Mouse (Mus musculus): ENCODE results near the gene Tnfaip1.
"Not testable (repeated sequence)": the region's sequence is repeated elsewhere in the genome, so short reads cannot be mapped to it uniquely, and the experiment has no call there.

Tnfaip1 gene

DNA sequence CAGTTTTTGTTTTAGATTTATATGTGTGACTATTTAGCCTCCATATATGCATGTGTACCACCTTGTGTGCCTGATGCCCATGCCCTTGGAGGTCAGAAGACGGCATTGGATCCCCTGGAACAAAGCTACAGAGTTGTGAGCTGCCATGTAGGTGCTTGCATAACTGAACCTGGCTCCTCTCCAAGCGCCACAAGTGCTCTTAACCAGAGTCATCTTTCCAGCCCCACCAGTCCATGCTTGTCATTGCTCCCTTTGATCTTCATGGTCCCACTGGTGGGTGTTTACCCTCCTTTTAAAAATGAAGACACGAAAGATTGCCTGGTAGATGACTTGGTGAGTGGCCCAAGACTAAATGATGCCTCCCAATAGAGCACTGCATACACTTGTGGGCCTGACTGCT, 4.2 kb upstream of the Tnfaip1 start:
- DNase-seq (ENCODE audit: low spot score in 2 of 2): no peak

DNA sequence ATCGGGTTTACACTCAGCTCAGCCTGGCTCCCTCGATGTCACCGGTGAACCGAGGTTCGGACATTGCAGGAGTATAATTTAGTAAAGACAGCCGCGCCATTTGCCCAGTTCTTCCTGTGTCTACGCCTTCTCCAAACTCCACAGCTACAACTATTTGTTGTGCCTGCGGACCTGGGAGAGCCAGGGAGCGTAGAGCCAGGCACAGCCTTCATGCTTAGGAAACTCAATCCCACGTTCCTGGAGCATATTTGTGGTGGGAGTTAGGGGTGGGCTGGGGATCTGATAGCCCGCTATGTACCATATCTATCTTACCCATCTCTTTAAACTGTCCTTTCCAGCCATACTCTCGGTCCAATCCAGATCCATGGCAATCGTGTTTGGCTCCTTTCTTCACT, 555 bp upstream of the Tnfaip1 start:
- no peak for DNase-seq (ENCODE audit: low spot score in 2 of 2)

DNA sequence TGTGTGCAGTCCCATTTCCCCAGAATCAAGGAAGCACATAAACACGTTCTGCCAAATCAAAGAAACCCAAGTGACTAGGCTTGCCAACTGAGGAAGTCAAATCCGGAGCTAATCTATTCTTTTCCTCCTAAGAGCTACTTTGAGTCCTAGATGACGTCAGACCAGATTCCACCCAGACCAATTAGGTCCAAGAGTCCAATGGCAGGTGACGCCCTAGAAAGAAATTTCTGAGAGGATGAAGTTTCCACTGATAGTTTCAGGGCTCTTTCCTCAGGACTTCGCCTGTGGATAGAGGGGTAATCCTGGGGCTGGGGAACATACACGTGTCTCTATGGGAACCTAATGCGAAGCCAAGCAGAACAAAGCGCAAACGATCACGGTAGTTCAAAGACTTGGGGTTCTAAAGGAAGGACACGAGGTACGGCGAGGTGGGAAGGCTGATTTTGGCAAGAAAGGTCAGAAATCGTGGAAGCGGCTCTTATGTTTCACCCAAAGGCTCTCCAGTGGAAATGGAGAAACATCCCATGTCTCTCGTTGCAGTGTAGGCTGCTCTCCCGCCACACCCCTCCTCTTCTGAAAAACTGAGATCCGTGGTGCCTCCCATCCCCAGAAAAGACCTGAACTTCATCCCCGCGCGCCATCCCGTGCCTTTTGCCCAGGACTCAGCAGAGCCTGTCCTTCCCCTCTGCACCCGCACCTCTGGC, 604 bp downstream of the Tnfaip1 start:
- no peak for DNase-seq (ENCODE audit: low spot score in 2 of 2)

DNA sequence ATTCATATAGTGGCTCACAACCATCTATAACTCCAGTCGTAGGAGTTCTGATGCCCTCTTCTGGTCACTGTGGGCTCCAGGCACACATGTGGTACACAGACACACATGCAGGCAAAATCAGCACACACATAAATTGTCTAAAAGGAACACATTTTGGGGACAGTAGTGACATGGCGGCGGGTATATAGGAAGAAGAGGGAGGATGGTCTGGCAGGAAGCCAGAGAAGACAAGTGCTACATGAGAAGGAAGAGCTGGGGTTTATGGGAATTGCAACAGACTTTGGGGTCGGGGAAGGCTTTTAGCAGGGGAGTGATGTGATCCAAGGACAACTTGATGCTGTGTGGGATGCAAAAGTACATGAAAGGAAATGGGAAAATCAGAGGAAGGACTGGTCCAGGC, 1.6 kb downstream of the Tnfaip1 start:
- DNase-seq (ENCODE audit: low spot score in 2 of 2): no peak

DNA sequence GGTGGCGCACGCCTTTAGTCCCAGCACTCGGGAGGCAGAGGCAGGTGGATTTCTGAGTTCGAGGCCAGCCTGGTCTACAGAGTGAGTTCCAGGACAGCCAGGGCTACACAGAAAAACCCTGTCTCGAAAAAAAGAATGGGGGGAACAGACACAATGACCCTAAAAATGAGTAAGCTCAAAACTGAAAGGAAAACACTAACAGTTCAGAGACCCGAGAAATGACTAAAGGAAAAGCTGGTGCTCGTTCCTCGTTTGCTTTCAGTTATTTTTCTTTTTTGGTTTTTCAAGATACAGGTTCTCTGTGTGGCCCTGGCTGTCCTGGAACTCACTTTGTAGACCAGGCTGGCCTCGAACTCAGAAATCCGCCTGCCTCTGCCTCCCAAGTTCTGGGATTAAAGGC, 4.6 kb downstream of the Tnfaip1 start:
- DNase-seq (ENCODE audit: low spot score in 2 of 2): not testable (repeated sequence)

DNA sequence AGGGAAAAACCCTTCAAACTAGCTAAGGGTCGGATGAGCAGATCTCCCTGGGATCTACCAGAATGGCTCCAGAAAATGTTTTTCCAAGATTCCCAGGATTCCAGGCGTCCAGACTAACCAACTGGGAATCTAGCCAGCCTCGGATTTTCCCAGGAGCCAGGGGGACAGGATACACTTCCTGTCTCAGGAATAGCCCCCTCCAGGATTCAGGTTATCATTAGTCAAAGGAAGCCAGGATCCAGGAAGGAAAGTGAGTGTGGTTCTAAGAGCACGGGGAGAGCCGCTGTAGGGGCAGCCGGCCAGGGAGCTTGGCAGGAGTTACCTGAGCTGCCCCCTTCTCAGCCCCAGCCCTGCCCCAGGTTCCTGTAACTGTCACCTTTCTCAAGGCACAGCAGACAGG, 5.1 kb downstream of the Tnfaip1 start:
- no peak for DNase-seq (ENCODE audit: low spot score in 2 of 2)

DNA sequence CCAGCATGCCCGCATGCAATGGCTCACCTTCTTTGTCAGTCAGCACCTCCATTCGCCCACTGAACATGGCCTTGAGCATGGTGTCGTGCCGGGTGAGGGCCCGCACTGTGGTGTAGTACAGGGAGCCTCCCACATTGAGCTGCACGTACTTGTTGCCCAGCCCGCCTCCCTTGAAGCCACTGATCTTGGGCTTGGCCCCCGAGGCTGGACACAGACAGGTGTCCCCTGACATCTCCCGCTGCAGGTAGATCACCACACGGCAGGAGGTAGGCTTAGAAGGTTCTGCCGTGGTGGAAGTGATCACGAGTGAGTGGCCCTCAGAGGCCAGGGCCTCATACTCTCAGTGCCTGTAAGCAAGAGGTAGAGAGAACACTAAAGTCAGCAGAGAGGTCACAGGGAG, 6.1 kb downstream of the Tnfaip1 start:
- no peak for DNase-seq (ENCODE audit: low spot score in 2 of 2)

DNA sequence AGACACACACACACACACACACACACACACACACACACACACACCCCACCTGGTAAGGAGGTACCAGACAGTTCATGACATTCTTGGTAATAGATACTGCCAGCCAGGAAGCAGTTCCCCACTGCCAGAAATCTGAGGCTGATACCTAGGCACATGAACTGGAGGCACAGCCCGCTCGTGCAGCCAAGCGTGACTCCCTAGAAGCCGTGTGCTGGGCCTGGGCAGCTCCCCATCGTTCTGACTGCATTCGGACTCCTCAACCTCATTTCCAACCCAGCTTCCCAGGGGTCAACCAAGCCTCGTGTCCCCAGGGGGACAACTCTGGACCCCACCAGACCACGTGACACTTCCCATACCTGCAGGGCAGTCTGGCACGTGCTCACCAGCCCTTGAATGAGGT, 7.4 kb downstream of the Tnfaip1 start:
- no peak for DNase-seq (ENCODE audit: low spot score in 2 of 2)

DNA sequence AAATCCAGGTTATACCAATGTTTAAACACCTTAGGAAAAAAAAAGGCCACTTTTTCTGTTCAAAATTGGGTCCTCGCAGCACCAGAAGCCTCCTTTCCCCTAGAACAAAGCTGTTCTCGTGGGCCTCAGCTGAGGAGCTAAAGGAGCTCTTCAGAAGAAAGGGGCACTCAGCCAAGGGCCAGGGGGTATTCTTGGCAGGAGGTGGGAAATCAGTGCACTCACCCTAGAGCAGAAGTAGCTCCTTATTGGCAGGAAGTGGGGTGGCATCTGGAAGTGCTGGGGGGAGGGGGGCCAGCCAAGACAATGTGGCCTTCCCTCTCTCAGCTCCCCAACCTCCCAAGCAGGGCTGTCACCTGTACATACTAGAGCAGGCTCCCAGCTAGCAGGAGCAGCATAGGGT, 11.3 kb downstream of the Tnfaip1 start:
- DNase-seq (ENCODE audit: low spot score in 2 of 2): no peak

DNA sequence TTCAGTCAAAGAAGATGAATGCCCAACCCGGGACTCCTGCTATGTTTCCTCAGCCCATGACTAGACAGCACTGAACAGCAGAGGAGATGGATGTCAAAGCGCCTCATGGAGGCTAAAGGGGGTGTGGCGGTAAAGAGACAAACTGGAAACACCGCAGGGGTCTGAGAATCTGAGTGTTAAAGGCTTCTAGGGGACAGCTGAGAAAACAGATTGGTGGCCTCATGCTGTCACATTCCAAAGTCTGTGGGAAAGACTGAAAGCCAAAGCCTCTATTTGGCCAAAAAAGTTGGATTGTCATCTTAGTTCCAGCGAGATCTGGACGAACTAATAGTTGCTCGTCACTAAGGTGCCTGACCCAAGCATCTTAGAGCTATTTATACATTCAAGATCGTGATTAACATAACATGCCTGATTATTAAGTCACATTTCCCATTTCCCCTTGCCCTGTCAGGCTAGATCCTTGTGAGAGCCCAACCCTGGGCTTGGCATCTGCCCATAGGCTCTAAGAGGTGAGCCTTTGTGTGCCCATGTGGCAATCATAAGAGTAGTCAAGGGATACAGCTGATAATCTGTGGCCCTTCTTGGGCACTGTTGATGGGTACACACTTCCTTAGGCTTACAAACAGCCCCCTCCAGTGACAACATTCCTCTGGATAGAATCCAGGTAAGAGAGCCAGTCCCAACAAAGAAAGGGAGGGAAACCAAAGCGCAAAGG, 12.7 kb downstream of the Tnfaip1 start:
- DNase-seq (ENCODE audit: low spot score in 2 of 2): no peak

DNA sequence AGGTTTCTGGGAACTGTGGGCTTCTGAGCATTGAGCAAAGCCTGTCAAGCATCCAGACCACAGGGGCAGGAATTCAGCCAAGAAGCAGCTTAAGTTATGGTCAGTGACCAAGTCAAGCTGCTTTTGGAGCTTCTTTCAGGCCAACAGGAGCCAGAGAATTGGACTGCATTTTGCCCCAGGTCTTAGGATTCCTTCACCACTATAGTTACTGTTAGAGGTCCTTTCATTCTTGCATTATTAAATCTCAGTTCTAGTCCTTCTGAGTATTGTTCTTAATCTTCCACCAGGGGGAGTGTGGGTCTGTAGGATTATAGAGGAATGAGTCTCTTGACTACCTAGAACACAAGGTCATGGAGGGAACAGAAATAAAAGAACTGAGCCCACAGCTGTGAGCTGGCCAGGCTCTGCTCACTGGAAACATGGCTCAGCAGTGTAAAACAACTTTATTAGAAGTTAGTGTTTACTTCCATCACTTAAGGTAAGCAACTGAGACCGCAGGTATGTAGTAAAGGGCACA, 13.6 kb downstream of the Tnfaip1 start:
- no peak for DNase-seq (ENCODE audit: low spot score in 2 of 2)

DNA sequence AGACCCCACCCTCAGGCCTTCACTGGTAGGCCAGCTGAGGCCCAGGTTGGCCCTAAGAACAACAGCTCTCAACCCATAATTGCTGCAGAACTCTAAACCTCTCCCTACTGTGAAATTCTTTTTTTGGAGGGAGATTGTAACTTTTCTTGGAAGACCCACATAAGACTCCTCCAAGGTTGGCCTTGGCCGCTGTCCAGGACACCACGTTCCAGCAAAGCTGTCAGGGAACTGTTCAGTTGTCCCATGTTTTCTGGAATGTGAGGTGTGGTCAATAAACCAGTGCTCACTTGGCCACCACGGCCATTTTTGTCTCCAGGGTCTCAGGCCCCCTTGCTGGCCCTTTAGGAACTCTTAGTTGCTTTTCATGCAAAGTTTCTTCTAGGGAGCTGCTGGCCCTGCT, 14.3 kb downstream of the Tnfaip1 start:
- DNase-seq (ENCODE audit: low spot score in 2 of 2): no peak

DNA sequence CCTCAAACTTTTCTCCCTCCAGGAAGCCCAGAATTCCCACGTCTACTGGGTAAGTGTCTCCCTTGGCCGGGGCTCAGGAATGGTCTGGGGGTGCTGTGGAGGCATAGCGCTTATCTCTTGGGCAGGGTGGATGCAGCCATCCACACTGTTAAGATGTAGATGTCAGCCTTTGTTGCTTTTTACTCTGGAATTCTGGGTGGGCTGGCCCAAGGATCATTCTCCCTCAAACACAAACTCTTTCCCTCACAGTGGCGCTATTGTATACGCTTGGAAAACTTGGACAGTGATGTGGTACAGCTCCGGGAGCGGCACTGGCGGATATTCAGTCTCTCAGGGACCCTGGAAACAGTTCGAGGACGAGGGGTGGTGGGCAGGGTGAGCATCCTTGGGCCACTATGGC, 17.2 kb downstream of the Tnfaip1 start:
- DNase-seq (ENCODE audit: low spot score in 2 of 2): no peak

DNA sequence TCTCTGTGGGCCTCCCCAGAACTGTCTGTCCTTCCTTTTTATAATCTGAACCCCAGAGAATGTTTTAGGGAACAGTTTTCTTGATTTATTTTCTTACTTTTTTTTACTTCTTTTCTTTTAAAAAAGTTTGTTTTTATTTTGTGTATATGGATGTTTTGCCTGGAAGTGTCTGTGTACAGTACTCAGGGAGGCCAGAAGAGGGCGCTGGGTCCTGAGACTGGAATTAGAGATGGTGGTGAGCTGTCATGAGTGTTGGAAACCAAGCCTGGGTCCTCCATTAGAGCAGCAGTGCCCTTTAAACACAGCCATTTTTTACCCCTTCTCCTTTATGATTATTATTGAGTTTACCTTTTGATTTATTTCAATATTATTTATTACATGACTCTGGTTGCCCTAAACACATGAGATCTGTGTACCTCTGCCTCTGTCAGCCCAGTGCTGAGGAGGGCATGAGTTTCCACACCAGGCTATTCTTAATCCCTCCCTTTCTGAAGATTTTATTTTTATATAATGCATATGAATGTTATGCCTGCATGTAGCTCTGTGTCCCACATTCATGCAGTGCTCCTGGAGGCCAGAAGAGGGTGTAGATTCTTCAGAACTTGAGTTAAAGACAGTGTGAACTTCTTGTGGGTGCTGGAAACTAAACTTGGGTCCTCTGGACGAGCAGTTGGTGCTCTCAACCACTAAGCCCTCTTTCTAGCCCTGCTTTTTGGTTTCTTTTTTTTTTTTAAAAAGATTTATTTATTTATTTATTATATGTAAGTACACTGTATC, 20.4 kb downstream of the Tnfaip1 start:
- DNase-seq (ENCODE audit: low spot score in 2 of 2): no peak

DNA sequence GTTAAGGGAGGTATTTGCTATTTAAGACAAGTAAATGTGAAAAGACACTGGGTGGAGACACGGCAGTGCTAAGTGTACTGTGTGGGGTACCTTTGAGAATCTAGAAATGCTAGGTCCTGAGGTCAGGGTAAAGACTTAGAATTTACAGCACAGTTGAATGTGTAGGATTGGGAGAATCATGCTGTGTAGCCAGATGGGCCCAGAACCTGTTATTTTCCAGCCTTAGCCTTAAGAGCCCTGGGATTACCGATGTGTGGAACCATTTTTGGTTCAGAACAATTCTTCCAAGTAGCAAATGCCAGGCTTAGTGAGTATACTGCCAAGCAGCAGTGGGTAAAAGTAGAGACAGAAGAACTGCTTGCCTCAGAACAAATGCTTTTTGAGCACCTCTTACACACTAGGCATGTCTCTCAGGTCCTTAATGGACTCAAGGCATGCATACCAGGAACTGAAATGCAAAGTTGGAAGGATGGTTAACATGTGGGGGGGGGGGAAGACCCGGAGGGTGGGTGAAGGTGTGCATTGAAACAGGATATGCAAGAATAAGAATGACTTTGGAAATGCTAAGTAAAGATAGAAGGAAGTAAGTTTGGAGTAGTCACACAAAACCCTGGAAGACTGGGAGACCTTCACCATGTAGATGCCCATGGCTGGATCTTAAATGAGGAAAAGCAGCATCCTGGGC, 22.9 kb downstream of the Tnfaip1 start:
- no peak for DNase-seq (ENCODE audit: low spot score in 2 of 2)

DNA sequence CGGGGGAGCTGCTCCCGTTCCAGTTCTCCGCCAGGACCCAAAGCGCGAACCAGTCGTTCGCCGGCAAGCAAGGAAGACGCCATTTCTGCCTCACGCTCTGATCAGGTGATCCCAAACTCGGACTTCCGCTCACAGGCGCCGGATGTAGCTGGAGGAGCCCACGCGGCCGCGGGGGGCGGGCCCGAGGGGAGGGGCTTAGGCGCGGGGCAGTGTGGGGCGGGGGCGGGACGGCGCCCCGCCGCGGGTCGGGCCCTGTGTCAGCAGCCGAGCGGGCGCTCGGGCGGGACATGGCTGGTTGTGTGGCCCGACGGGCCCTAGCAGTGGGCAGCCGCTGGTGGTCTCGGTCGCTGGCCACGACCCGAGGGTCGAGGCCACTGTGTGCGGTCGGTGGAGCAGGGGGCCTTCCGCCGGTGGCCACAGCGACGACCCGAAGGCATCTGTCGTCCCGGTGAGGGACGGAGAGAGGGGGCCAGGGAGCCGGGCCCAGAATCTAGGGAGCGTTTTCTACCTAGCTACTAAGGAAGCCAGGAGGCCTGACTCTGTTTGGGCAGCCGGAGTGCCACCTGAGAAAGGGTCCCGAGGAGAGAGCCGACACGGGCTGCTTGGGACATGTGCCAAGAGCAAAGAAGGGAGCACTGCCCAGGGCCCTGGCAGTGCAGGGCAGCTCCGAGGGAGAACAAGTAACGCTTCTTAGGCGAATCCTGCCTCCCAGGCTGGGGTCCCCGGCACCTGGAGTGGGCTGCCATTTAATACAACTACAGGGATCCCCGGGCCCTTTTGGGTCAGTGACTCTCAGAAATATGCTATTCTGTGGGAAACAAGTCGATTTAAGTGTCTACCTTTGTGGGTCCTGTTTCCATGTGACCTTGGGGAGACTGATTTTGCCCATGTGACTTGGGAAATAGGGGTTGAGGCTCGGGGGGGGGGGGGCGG, 23.8 kb downstream of the Tnfaip1 start, which contains the start of the genes Tmem199 and Poldip2:
Gene Tmem199, minus strand, starts transcription at position 148 of the 933 bp plus-strand sequence.
Gene Poldip2, plus strand, starts transcription at position 169 of the 933 bp plus-strand sequence.
- peak; percentile 71 to 82 for DNase-seq (ENCODE audit: low spot score in 2 of 2)

DNA sequence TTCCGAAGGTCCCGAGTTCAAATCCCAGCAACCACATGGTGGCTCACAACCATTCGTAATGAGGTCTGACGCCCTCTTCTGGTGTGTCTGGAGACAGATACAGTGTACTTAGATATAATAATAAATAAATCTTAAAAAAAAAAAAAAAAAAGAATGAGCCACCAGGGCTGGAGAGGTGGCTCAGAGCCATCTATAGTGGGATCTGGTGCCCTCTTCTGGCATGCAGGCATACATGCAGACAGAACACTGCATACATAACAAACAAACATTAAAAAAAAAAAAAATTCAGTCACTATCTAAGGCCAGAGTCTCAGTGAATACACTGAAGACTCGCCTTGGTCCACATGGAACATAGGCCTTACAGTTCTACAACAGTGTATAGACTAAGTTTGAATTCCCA, 27.0 kb downstream of the Tnfaip1 start:
- DNase-seq (ENCODE audit: low spot score in 2 of 2): no peak

DNA sequence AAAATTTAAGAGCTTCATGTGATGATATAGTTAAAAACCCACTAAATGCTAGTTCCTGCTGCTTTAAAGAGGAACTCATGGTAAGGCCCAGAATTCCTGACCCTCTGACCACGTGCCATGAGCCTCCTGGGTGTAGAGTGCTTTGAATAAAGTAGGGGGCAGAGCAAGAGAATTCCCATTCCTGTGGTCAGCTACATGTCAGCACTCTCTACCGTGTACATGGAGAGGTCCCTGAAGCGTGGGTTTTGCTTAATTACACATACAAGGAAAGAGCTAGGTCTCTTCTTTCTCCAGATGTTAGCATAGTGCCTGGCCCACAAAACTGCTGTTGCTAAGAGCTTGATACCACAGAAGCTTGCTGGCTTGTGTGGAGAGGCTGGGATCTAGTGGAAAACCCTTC, 30.7 kb downstream of the Tnfaip1 start:
- DNase-seq (ENCODE audit: low spot score in 2 of 2): no peak

DNA sequence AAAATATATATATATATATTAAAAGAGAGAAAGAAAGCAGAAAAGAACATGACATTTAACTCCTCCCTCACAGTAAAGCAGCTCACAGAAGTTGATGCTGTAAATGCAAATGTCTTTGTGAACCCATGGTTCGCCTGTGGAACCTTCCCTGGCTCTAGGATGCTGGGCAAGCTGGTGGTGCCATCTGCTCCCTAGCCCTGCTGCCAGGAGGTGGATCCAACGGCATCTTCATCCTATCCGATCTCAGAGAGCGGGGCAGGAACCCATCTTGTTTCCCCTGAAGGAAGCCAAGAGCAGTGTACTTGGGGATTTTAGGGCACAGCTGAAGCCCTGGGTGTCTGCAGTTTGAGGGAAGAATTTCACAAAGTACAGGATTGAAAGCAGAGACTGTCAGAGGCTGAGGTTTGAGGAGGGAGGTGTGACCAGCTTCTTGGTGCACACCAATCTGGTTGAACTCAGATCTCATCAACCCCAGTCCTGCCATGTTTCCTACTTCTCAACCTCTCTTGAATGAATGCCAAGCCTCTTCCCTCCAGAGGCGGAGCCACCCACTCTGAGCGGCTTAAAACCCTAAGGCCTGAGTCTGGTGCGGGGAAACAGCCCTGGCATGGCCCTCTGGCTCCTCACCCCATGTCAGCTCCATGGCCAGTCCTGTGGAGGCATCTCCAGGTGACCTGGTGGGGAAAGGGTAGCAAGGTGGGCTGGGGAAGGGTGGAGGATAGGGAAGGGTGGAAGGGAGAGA, 33.1 kb downstream of the Tnfaip1 start, which contains the start of gene Sebox:
Gene Sebox, plus strand, starts transcription at position 539 of the 742 bp plus-strand sequence.
- no peak for DNase-seq (ENCODE audit: low spot score in 2 of 2)

DNA sequence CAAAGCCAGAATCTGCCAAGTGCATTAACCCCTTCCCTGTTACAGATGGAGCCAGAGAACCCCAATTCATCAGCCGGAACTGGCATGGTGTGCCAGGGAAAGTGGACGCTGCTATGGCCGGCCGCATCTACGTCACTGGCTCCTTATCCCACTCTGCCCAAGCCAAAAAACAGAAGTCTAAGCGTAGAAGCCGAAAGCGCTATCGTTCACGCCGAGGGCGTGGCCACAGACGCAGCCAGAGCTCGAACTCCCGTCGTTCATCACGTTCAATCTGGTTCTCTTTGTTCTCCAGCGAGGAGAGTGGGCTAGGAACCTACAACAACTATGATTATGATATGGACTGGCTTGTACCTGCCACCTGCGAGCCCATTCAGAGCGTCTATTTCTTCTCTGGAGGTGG, 34.6 kb downstream of the Tnfaip1 start:
- no peak for DNase-seq (ENCODE audit: low spot score in 2 of 2)

Data from spleen, postnatal 14 days (tissue).